Mouse (Mus musculus) c-Kit-positive CD71-positive TER-119-positive erythroid progenitor cells, embryonic 14.5 days (primary cell): ENCODE results near the gene Dis3l.
A peak's percentile ranks its signal among the peaks of the same experiment; 100 is the strongest.
"Not testable (repeated sequence)": the region's sequence is repeated elsewhere in the genome, so short reads cannot be mapped to it uniquely, and the experiment has no call there.

Source experiments
- DNase-seq: peaks from one replicate; pipeline ENCODE4 v3.0.0-alpha.2; 2013; ENCODE audit warnings: low spot score

Dis3l gene

GRCm38 (mm10) chr9:64316986-64317385 is 24.1 kb downstream of the Dis3l start:
- DNase-seq = no peak

- DNase-seq = no peak
These were observed 26.4 kb downstream of the Dis3l start for GRCm38 (mm10) chr9:64314696-64315095.

- DNase-seq = no peak
These were observed 29.0 kb downstream of the Dis3l start for GRCm38 (mm10) chr9:64312128-64312527.

- DNase-seq = no peak
These were observed 29.9 kb downstream of the Dis3l start for GRCm38 (mm10) chr9:64310996-64311785.

GRCm38 (mm10) chr9:64306476-64307312 is 34.4 kb downstream of the Dis3l start:
- no peak for DNase-seq

- DNase-seq = not testable (repeated sequence)
These were observed 38.0 kb downstream of the Dis3l start for GRCm38 (mm10) chr9:64303086-64303485.

GRCm38 (mm10) chr9:64282404-64282987 is 58.6 kb downstream of the Dis3l start:
- DNase-seq = peak; percentile 40

- no peak for DNase-seq
These were observed 59.3 kb downstream of the Dis3l start for GRCm38 (mm10) chr9:64281781-64282178.

- peak; percentile 94 for DNase-seq
These were observed 59.8 kb downstream of the Dis3l start, which contains the start of gene Tipin for GRCm38 (mm10) chr9:64281105-64281780. Gene Tipin (plus strand): TSS chr9:64281581.

GRCm38 (mm10) chr9:64278665-64279310 is 62.3 kb downstream of the Dis3l start:
- DNase-seq = no peak

GRCm38 (mm10) chr9:64277706-64278105 is 63.4 kb downstream of the Dis3l start:
- peak; percentile 80 for DNase-seq

- peak; percentile 42 for DNase-seq
These were observed 66.2 kb downstream of the Dis3l start for GRCm38 (mm10) chr9:64274919-64275318.

GRCm38 (mm10) chr9:64274291-64274690 is 66.8 kb downstream of the Dis3l start:
- DNase-seq = no peak

- no peak for DNase-seq
These were observed 67.3 kb downstream of the Dis3l start for GRCm38 (mm10) chr9:64273757-64274156.

- peak; percentile 38 for DNase-seq
These were observed 68.5 kb downstream of the Dis3l start for GRCm38 (mm10) chr9:64272611-64273010.

- no peak for DNase-seq
These were observed 69.8 kb downstream of the Dis3l start for GRCm38 (mm10) chr9:64271249-64271648.

GRCm38 (mm10) chr9:64268836-64269235 is 72.3 kb downstream of the Dis3l start:
- DNase-seq = not testable (repeated sequence)

- no peak for DNase-seq
These were observed 72.9 kb downstream of the Dis3l start for GRCm38 (mm10) chr9:64268196-64268595.

- DNase-seq = no peak
These were observed 73.9 kb downstream of the Dis3l start for GRCm38 (mm10) chr9:64267231-64267630.

- no peak for DNase-seq
These were observed 76.3 kb downstream of the Dis3l start for GRCm38 (mm10) chr9:64264813-64265212.

- no peak for DNase-seq
These were observed 80.1 kb downstream of the Dis3l start for GRCm38 (mm10) chr9:64261023-64261422.
